ENCODE assay signal across 8 mouse cellular contexts in genomic region chr12:99562073-99562866, GRCm38 (mm10). TPM values are rescaled to one million over a fixed set of nuclear protein-coding genes. Genes with fewer than 3 reads are reported as not detected.
A peak's percentile ranks its signal among the peaks of the same experiment; 100 is the strongest.
DNase-seq lines count a peak whose midpoint lies in the region; ATAC-seq lines count a peak whose summit lies in the region.

No protein-coding gene starts in this region.

- H3K4me1 ChIP-seq in embryonic facial prominence, embryonic 14.5 days (ENCODE audit: control insufficient read depth, insufficient read depth, low read length): peaks cover 27% of the 10 kb centered on the region
- peaks cover 35% of the 10 kb centered on the region for H3K4me1 ChIP-seq in heart, embryonic 11.5 days (ENCODE audit: control insufficient read depth, insufficient read depth, low read length)
- peaks cover 23% of the 10 kb centered on the region for H3K4me1 ChIP-seq in kidney, embryonic 14.5 days (ENCODE audit: control insufficient read depth, insufficient read depth, low read length)
- H3K4me1 ChIP-seq in stomach, embryonic 15.5 days: peaks cover 9% of the 10 kb centered on the region

- H3K9me3 ChIP-seq in embryonic facial prominence, embryonic 14.5 days (ENCODE audit: control insufficient read depth, low read length): no peaks in the 10 kb centered on the region
- H3K9me3 ChIP-seq in heart, embryonic 11.5 days (replicated peaks; ENCODE audit: control insufficient read depth, low read length): no peaks in the 10 kb centered on the region
- H3K9me3 ChIP-seq in kidney, embryonic 14.5 days (ENCODE audit: control insufficient read depth, low read length): no peaks in the 10 kb centered on the region
- no peaks in the 10 kb centered on the region for H3K9me3 ChIP-seq in stomach, embryonic 15.5 days

- peak overlapping the region; percentile 89 for H3K27ac ChIP-seq in embryonic facial prominence, embryonic 14.5 days (replicated peaks; ENCODE audit: low read depth, low read length)
- H3K27ac ChIP-seq in heart, embryonic 11.5 days (ENCODE audit: low read depth, low read length): peak overlapping the region; percentile 70
- H3K27ac ChIP-seq in kidney, embryonic 14.5 days (ENCODE audit: low read depth, low read length): peak overlapping the region; percentile 3
- peak overlapping the region; percentile 79 for H3K27ac ChIP-seq in stomach, embryonic 15.5 days

- no peaks in the 10 kb centered on the region for H3K27me3 ChIP-seq in embryonic facial prominence, embryonic 14.5 days (replicated peaks; ENCODE audit: control insufficient read depth, insufficient read depth, low read length)
- no peaks in the 10 kb centered on the region for H3K27me3 ChIP-seq in heart, embryonic 11.5 days (ENCODE audit: control insufficient read depth, insufficient read depth, low read length)
- H3K27me3 ChIP-seq in kidney, embryonic 14.5 days (ENCODE audit: control insufficient read depth, insufficient read depth, low read length): no peaks in the 10 kb centered on the region
- H3K27me3 ChIP-seq in stomach, embryonic 15.5 days (replicated peaks): no peaks in the 10 kb centered on the region

- H3K9ac ChIP-seq in embryonic facial prominence, embryonic 14.5 days (ENCODE audit: low read depth, low read length): peak overlapping the region; percentile 89
- H3K9ac ChIP-seq in heart, embryonic 11.5 days (ENCODE audit: low read depth, low read length): peak overlapping the region; percentile 88
- H3K9ac ChIP-seq in kidney, embryonic 14.5 days (ENCODE audit: low read depth, low read length): peak overlapping the region; percentile 79
- peak overlapping the region; percentile 51; the same call in 1 of the 2 replicates for H3K9ac ChIP-seq in stomach, embryonic 15.5 days

- no peaks in the 10 kb centered on the region for H3K36me3 ChIP-seq in embryonic facial prominence, embryonic 14.5 days (ENCODE audit: control insufficient read depth, insufficient read depth, low read length)
- no peaks in the 10 kb centered on the region for H3K36me3 ChIP-seq in heart, embryonic 11.5 days (ENCODE audit: control insufficient read depth, insufficient read depth, low read length)
- no peaks in the 10 kb centered on the region for H3K36me3 ChIP-seq in kidney, embryonic 14.5 days (ENCODE audit: control insufficient read depth, insufficient read depth, low read length)
- H3K36me3 ChIP-seq in stomach, embryonic 15.5 days: no peaks in the 10 kb centered on the region

- H3K4me2 ChIP-seq in embryonic facial prominence, embryonic 14.5 days (ENCODE audit: low read depth, low read length): peak overlapping the region; percentile 82
- H3K4me2 ChIP-seq in heart, embryonic 11.5 days: peak overlapping the region; percentile 78
- peak overlapping the region; percentile 86 for H3K4me2 ChIP-seq in kidney, embryonic 14.5 days (replicated peaks; ENCODE audit: low read depth, low read length)
- H3K4me2 ChIP-seq in stomach, embryonic 15.5 days: peak overlapping the region; percentile 73

- ATAC-seq in embryonic facial prominence, embryonic 14.5 days (ENCODE audit: low read depth): peak; percentile 51
- ATAC-seq in heart, embryonic 11.5 days (replicated peaks; ENCODE audit: insufficient number of reproducible peaks, low FRiP score, low TSS enrichment): peak; percentile 40; the same call in 1 of the 2 replicates
- peak; percentile 62; the same call in 1 of the 2 replicates for ATAC-seq in kidney, embryonic 14.5 days (ENCODE audit: low FRiP score, low TSS enrichment)
- ATAC-seq in monocyte, adult 5-6 weeks (replicated peaks; ENCODE audit: insufficient number of reproducible peaks, low FRiP score, low TSS enrichment, poor library complexity, severe bottlenecking): peak; percentile 42; the same call in 1 of the 2 replicates
- peak; percentile 40; the same call in 1 of the 2 replicates for ATAC-seq in stomach, embryonic 15.5 days (ENCODE audit: insufficient read depth, low FRiP score, low read depth)

- peak overlapping the region; percentile 86 for H3K4me3 ChIP-seq in embryonic facial prominence, embryonic 14.5 days (ENCODE audit: low read depth, low read length)
- peak overlapping the region; percentile 75 for H3K4me3 ChIP-seq in heart, embryonic 11.5 days (ENCODE audit: low read depth, low read length)
- peak overlapping the region; percentile 85 for H3K4me3 ChIP-seq in kidney, embryonic 14.5 days (ENCODE audit: low read length)
- peak overlapping the region; percentile 86 for H3K4me3 ChIP-seq in stomach, embryonic 15.5 days (replicated peaks)

- WGBS in embryonic facial prominence, embryonic 14.5 days: under 1% methylated on average over 24 of the region's 24 CpGs
- WGBS in heart, embryonic 11.5 days (ENCODE audit: insufficient replicate concordance): under 1% methylated on average over 24 of the region's 24 CpGs
- under 1% methylated on average over 24 of the region's 24 CpGs for WGBS in kidney, embryonic 14.5 days
- under 1% methylated on average over 24 of the region's 24 CpGs for WGBS in stomach, embryonic 15.5 days

- DNase-seq in CD4-positive, CD25-positive, alpha-beta regulatory T cell, adult 2 months (ENCODE audit: low read depth, low spot score): peak; percentile 59
- peak; percentile 72 to 80 for DNase-seq in adrenal gland, postnatal 36 days
- peak; percentile 84 for DNase-seq in embryonic facial prominence, embryonic 14.5 days (ENCODE audit: low spot score)
- DNase-seq in liver: peak; percentile 45

RNA-seq across cellular contexts. Expression of gene Foxn3, which starts 1.1 kb away (rescaled TPM):
- total RNA-seq in adrenal gland, postnatal 36 days (2021): 10 to 100 TPM; 52.6 to 89.1 TPM
- 86.3 and 93.9 TPM in 2 replicates for polyA plus RNA-seq in embryonic facial prominence, embryonic 14.5 days (2014; fragmentation: Nextera tagmentation; extraction: Ambion mirVana)
- 68.7 and 75.5 TPM in 2 replicates for polyA plus RNA-seq in heart, embryonic 11.5 days (2014; fragmentation: Nextera tagmentation; extraction: Ambion mirVana)
- polyA plus RNA-seq in kidney, embryonic 14.5 days (2014; fragmentation: Nextera tagmentation; extraction: Ambion mirVana): 70.2 and 81.3 TPM in 2 replicates
- 96.6 to 128 TPM (median 99.8 TPM) in 3 replicates for total RNA-seq in monocyte, adult 5-6 weeks (2017)
- 58.0 and 69.1 TPM in 2 replicates for polyA plus RNA-seq in stomach, embryonic 15.5 days (2015; fragmentation: Nextera tagmentation; extraction: Ambion mirVana)

Comparison
In these comparisons a context has a peak if more than half of its experiments do, and no peak if none do; other contexts are left out.
1. Peak in every context shown above with its lines: DNase-seq, ATAC-seq, H3K4me3 ChIP-seq and H3K27ac ChIP-seq.
2. H3K27ac ChIP-seq: peak in every context shown above with its lines; median percentile 89 in embryonic facial prominence, embryonic 14.5 days; 79 in stomach, embryonic 15.5 days; 70 in heart, embryonic 11.5 days; 3 in kidney, embryonic 14.5 days.